Mouse (Mus musculus) naive thymus-derived CD4-positive, alpha-beta T cell, adult 5 months (primary cell): ENCODE data around the gene Olfr1118. TPM values are rescaled to one million over a fixed set of nuclear protein-coding genes. Genes with fewer than 3 reads are reported as not detected.

Experiments used
- polyA plus RNA-seq: library from polyadenylated mRNA; unstranded; fragments of 100-300 nt; shearing (Covaris generic); gene quantifications from one replicate; pipeline ENCODE4 v1.2.1, GENCODE M21; 2017

Gene Olfr1118
- polyA plus RNA-seq = not detected

DNA sequence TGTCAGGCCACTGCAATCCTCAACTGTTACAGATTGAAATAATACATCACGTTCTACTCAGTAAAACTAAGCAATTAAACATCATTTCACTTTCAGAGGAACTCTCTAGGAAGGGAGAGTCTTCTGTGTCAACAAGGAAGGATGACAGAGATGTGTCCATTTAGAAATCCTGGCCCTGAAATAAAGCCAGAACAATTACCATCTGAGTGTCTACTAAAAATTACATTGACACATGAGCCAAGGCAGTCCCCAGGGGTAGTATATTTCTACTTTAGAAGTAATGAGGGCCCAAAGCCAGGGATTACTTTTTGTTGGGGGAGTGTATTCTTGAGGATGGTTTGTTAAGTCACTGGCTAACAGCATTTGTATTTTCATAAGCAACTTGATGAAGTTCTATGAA, at the start of gene Olfr1118:
TSS of gene Olfr1118 (plus strand) at position 301 of the 400 bp plus-strand sequence.

DNA sequence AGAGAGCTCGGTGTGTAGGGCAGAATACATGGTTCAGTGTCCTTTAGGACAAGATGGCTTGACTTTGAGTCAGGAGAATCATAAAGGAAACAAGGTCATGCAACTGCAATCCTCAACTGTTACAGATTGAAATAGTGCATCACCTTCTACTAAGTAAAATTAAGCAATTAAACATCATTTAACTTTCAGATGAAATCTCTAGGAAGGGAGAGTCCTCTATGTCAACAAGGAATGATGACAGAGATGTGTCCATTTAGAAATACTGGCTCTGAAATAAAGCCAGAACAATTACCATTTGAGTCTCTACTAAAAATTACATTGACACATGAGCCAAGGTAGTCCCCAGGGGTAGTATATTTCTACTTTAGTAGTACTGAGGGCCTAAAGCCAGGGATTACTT, 40.1 kb upstream of the Olfr1118 start, which contains the start of gene Olfr1116:
TSS of gene Olfr1116 (plus strand) at position 301 of the 400 bp plus-strand sequence.

DNA sequence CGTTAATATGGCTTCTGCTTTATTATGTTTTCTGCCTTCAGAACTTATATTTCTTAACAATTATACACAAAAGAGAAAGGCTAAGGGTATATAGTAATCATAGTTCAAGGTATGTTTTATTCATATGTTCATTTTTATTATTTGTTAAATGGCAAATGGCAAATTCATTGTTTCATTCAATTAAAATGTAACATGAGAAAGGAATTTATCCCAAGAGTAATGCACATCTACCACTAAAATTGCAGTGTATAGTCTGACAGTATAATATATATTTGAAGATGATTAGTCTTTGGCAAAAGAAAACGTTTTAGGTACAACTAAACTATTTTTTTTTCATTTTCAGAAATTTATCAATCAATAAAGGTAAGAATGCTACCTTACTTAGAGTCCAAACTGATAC, 47.1 kb downstream of the Olfr1118 start, which contains the start of gene Olfr1120:
TSS of gene Olfr1120 (plus strand) at position 301 of the 400 bp plus-strand sequence.

Other genes with a start within 250 kb of the Olfr1118 start
- not detected for gene Olfr1107, start 231.8 kb upstream of the Olfr1118 start, polyA plus RNA-seq
- gene Olfr1109, start 211.6 kb upstream of the Olfr1118 start, polyA plus RNA-seq = 0.19 TPM
- not detected for gene Olfr259, start 193.0 kb upstream of the Olfr1118 start, polyA plus RNA-seq
- gene Olfr1110, start 167.3 kb upstream of the Olfr1118 start, polyA plus RNA-seq = not detected
- not detected for gene Olfr1111, start 155.0 kb upstream of the Olfr1118 start, polyA plus RNA-seq
- gene Olfr1112, start 119.8 kb upstream of the Olfr1118 start, polyA plus RNA-seq = not detected
- not detected for gene Olfr1113, start 98.6 kb upstream of the Olfr1118 start, polyA plus RNA-seq
- not detected for gene Olfr1115, start 59.6 kb upstream of the Olfr1118 start, polyA plus RNA-seq
- gene Olfr1116, start 40.0 kb upstream of the Olfr1118 start, polyA plus RNA-seq = 0.04 TPM
- not detected for gene Olfr1120, start 47.2 kb downstream of the Olfr1118 start, polyA plus RNA-seq
- gene Olfr1121, start 62.3 kb downstream of the Olfr1118 start, polyA plus RNA-seq = 0.22 TPM
- 0.09 TPM for gene Olfr1122, start 78.3 kb downstream of the Olfr1118 start, polyA plus RNA-seq
- gene Olfr1123, start 109.1 kb downstream of the Olfr1118 start, polyA plus RNA-seq = not detected
- gene Olfr1124, start 122.7 kb downstream of the Olfr1118 start, polyA plus RNA-seq = 0.32 TPM
- not detected for gene Olfr1126, start 146.4 kb downstream of the Olfr1118 start, polyA plus RNA-seq
- gene Pramel7, start 189.5 kb downstream of the Olfr1118 start, polyA plus RNA-seq = not detected
- not detected for gene Pramel6, start 199.0 kb downstream of the Olfr1118 start, polyA plus RNA-seq
- not detected for gene Olfr153, start 224.2 kb downstream of the Olfr1118 start, polyA plus RNA-seq
- not detected for gene Olfr1128, start 238.0 kb downstream of the Olfr1118 start, polyA plus RNA-seq